Mouse (Mus musculus): ENCODE data around the gene Bicc1. TPM values are rescaled to one million over a fixed set of nuclear protein-coding genes. Genes with fewer than 3 reads are reported as not detected.
A peak's percentile ranks its signal among the peaks of the same experiment; 100 is the strongest.

The Bicc1 gene
- total and polyA plus RNA-seq, 3 experiments, result 13.7 to 17.1 (median 14.6) TPM

DNA sequence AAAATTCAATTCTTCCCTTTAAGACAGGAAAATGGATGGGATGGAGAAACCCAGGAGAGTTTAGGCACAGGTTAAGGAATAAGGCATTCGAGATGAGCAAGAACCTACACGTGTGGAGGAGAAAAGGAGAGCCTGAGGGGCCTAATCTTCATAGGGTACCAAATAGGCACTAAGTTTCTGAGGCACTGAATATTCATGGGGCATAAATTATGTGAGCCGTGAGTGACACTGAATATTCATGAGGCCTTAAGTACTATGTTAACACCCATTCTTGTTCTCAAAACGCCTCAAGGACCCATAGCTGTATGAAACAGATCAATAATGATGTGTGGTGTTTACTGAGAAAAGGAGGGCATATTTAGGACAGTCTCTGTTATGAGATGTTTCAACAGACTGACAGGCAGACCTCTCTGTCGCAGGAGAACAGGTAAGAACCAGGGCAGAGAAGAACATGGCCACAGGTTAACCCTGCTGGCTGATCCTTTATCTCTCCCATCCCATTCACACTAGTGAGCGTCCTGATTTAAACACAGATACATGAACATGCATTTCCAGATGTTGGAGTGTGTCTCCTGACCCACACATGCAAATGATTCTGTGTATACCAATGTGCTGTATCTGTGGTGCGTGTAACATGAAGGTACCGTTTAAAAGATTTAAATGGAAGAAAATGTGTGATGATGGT, 58.5 kb downstream of the Bicc1 start:
- DNase-seq, result no peak
- intact Hi-C loops (cut with DNase I), result no loop called here
- no peaks in the 10 kb centered on the region for H3K27me3 ChIP-seq (ENCODE audit: control insufficient read depth, insufficient read depth, low read length)
- H3K4me3 ChIP-seq, result no peak overlapping the region
- no peaks in the 10 kb centered on the region for H3K4me1 ChIP-seq (ENCODE audit: control insufficient read depth, insufficient read depth, low read length)
- no peaks in the 10 kb centered on the region for H3K36me3 ChIP-seq (ENCODE audit: control insufficient read depth, insufficient read depth, low read length)
- H3K79me2 ChIP-seq (replicated peaks; ENCODE audit: control insufficient read depth, insufficient read depth, low read length), result no peaks in the 10 kb centered on the region
- no peak overlapping the region for H3K9ac ChIP-seq (ENCODE audit: low read depth, low read length)
- no peak overlapping the region for H3K27ac ChIP-seq
- 82% methylated on average over 8 of the region's 8 CpGs for WGBS
- TF ChIP-seq POLR2A (IDR thresholded peaks at IDR 0.05; ENCODE audit: insufficient read depth, low read depth, low read length), result no peak
- TF ChIP-seq CTCF (IDR thresholded peaks at IDR 0.05), result no peak

DNA sequence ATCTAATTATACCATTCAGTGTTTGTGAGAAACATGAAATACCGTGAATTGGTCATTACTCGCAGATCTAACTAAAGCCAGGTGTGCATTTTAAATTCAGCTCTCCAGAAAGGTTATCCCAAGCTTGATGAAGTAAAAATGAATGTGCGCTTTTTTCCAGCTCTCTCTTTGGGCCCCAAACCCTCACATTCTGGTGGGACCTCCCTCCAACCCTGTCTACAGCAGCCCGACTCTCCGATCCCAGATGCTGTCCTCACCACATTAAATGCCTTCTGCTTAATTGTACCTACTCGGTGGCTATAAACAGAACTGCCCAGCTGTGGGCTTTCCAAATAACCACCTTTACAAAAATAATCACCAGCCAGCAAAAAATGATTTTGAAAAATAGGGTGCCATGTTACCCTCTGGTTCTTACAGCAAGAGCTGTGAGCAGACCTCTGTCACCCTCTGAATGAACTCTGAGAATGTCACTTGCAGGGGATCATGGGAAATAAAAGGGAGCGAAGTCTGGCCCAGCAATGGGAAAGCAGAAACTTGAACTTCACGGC, 64.7 kb downstream of the Bicc1 start:
- H3K27ac ChIP-seq, result no peak overlapping the region
- no peak overlapping the region for H3K9ac ChIP-seq (ENCODE audit: low read depth, low read length)
- no peaks in the 10 kb centered on the region for H3K27me3 ChIP-seq (ENCODE audit: control insufficient read depth, insufficient read depth, low read length)
- intact Hi-C loops (cut with DNase I), result no loop called here
- H3K79me2 ChIP-seq (replicated peaks; ENCODE audit: control insufficient read depth, insufficient read depth, low read length), result no peaks in the 10 kb centered on the region
- DNase-seq, result no peak
- TF ChIP-seq EP300 (IDR thresholded peaks at IDR 0.05; ENCODE audit: insufficient read depth, low read depth, low read length) (no peak), CTCF (IDR thresholded peaks at IDR 0.05) (no peak), POLR2A (IDR thresholded peaks at IDR 0.05; ENCODE audit: insufficient read depth, low read depth, low read length) (no peak)
- H3K4me1 ChIP-seq (ENCODE audit: control insufficient read depth, insufficient read depth, low read length), result no peaks in the 10 kb centered on the region
- no peak overlapping the region for H3K4me3 ChIP-seq
- WGBS, result 90% methylated on average over 8 of the region's 8 CpGs
- H3K36me3 ChIP-seq (ENCODE audit: control insufficient read depth, insufficient read depth, low read length), result no peaks in the 10 kb centered on the region

DNA sequence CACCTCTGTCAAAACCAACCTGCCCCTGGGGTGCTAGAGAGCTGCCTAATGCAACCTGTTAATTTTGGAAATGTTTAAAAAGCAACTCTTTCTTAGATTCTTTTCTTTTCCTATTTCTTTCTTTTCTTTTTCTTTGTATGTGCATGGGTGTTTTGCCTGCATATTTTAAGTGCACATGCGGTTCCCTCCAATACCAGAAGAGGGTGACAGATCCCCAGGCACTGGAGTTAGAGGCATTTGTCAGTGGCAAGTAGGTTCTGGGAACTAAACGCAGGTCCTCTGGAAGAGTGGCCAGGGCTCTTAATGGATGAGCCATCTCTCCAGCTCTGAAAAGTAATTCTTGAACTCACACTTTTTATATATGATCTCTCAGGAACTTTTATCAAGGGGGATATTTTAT, 66.2 kb downstream of the Bicc1 start:
- Histone ChIP-seq H3K36me3 (ENCODE audit: control insufficient read depth, insufficient read depth, low read length) (no peaks in the 10 kb centered on the region), H3K4me3 (no peak overlapping the region), H3K79me2 (replicated peaks; ENCODE audit: control insufficient read depth, insufficient read depth, low read length) (no peaks in the 10 kb centered on the region), H3K27ac (no peak overlapping the region), H3K27me3 (ENCODE audit: control insufficient read depth, insufficient read depth, low read length) (no peaks in the 10 kb centered on the region), H3K9ac (ENCODE audit: low read depth, low read length) (no peak overlapping the region), H3K4me1 (ENCODE audit: control insufficient read depth, insufficient read depth, low read length) (no peaks in the 10 kb centered on the region)
- 96% methylated on average over 2 of the region's 2 CpGs for whole genome bisulfite sequencing
- intact Hi-C loops (cut with DNase I), result no loop called here
- DNase-seq, result no peak
- TF ChIP-seq CTCF (IDR thresholded peaks at IDR 0.05) (peak; percentile 45), EP300 (IDR thresholded peaks at IDR 0.05; ENCODE audit: insufficient read depth, low read depth, low read length) (no peak)

DNA sequence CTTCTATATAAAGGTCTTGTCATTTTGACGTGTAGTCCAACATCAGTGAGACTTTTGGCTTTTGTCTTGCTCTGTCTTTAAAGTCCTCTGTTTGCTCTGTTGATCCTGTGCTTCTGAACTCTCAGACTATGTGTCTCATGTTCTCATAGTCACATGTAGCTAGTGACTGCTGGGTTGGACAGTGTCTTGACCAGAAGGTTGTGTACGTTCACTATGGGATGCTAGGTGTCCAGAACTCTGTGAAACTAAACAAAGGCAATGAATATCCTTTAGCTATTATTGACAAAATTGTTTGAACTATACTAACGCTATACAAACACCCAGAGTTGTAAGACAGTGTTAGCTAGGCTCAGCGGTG, 72.2 kb downstream of the Bicc1 start:
- Histone ChIP-seq H3K27ac (no peak overlapping the region), H3K9ac (ENCODE audit: low read depth, low read length) (no peak overlapping the region), H3K4me3 (no peak overlapping the region), H3K27me3 (ENCODE audit: control insufficient read depth, insufficient read depth, low read length) (no peaks in the 10 kb centered on the region), H3K36me3 (ENCODE audit: control insufficient read depth, insufficient read depth, low read length) (no peaks in the 10 kb centered on the region), H3K79me2 (replicated peaks; ENCODE audit: control insufficient read depth, insufficient read depth, low read length) (no peaks in the 10 kb centered on the region), H3K4me1 (ENCODE audit: control insufficient read depth, insufficient read depth, low read length) (peaks cover 1% of the 10 kb centered on the region; the same call in 1 of the 2 replicates)
- TF ChIP-seq POLR2A (IDR thresholded peaks at IDR 0.05; ENCODE audit: insufficient read depth, low read depth, low read length) (no peak), CTCF (IDR thresholded peaks at IDR 0.05) (no peak), EP300 (IDR thresholded peaks at IDR 0.05; ENCODE audit: insufficient read depth, low read depth, low read length) (no peak)
- WGBS, result 84% methylated on average over 4 of the region's 4 CpGs
- intact Hi-C loops (cut with DNase I), result no loop called here
- no peak for DNase-seq

DNA sequence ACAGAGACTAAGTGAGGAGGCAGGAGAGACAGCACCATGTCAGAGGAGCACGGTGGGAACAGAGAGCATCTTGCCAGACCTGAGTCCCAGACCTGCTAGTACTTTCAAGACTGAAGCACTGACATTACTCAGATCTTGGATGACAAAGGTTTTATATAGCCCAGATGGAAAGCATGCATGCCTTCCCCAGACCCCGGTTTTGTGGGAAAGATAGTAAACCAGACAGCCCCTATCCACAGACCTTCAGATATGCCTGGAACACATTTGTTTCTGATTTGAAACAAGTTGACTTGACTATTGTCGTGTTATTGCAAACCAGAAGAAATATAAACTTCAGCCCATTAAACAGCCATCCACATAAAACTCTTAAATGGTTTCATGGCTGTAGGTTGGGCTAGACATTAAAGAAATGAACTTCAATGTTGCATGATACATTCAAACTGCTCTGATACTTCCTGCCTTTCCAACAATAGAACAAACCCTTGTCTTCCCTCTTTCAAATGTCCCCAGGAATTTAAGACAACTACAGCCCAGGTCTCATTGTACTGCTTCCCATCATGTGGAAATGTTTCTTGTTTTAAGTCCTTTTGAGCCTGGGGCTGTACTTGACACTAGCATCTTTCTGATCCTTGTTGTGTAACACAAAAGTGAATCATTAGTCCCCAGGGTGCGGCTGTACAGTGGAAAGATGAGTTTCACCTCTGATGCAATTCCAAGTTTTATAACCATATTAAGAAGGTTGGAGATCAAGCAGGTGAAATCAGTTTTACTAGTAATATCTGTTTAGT, 72.7 kb downstream of the Bicc1 start:
- no peak overlapping the region for H3K4me3 ChIP-seq
- no peak for DNase-seq
- H3K27ac ChIP-seq, result no peak overlapping the region

DNA sequence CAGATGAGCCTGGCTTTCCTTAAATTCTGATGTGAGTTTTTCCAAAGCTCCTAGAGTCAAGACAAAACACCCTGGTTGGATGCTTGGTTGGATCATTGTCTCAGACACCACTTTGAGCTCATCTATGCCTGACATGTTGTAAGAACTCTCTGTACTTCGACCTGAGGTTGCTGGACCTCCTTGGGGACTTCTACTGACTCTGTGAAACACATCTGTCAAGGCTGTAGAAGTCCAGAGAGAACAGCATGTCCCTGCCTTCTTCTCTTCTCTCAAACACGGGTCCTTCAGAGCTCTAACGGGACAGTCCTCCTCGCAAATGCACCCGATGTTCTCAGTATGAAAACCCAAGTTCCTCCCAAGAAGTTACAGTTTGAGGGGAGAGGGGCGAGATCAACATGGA, 76.5 kb downstream of the Bicc1 start:
- H3K4me1 ChIP-seq (ENCODE audit: control insufficient read depth, insufficient read depth, low read length), result peaks cover 1% of the 10 kb centered on the region; the same call in 1 of the 2 replicates
- H3K9ac ChIP-seq (ENCODE audit: low read depth, low read length), result no peak overlapping the region
- 70% methylated on average over 6 of the region's 6 CpGs for WGBS
- no peak overlapping the region for H3K4me3 ChIP-seq
- no peaks in the 10 kb centered on the region for H3K27me3 ChIP-seq (ENCODE audit: control insufficient read depth, insufficient read depth, low read length)
- DNase-seq, result no peak
- TF ChIP-seq EP300 (IDR thresholded peaks at IDR 0.05; ENCODE audit: insufficient read depth, low read depth, low read length) (0 out of 2 replicates have a peak, but pooled peaks have one; percentile 19), CTCF (IDR thresholded peaks at IDR 0.05) (no peak)
- H3K79me2 ChIP-seq (replicated peaks; ENCODE audit: control insufficient read depth, insufficient read depth, low read length), result no peaks in the 10 kb centered on the region
- no peak overlapping the region for H3K27ac ChIP-seq
- intact Hi-C loops (cut with DNase I), result no loop called here
- H3K36me3 ChIP-seq (ENCODE audit: control insufficient read depth, insufficient read depth, low read length), result no peaks in the 10 kb centered on the region

More for the DNA sequence above, 72.7 kb downstream of the Bicc1 start:
- TF ChIP-seq CTCF (IDR thresholded peaks at IDR 0.05) (no peak), POLR2A (IDR thresholded peaks at IDR 0.05; ENCODE audit: insufficient read depth, low read depth, low read length) (no peak), EP300 (IDR thresholded peaks at IDR 0.05; ENCODE audit: insufficient read depth, low read depth, low read length) (no peak)
- intact Hi-C loops (cut with DNase I), result no loop called here
- Histone ChIP-seq H3K4me1 (ENCODE audit: control insufficient read depth, insufficient read depth, low read length) (peaks cover 1% of the 10 kb centered on the region; the same call in 1 of the 2 replicates), H3K36me3 (ENCODE audit: control insufficient read depth, insufficient read depth, low read length) (no peaks in the 10 kb centered on the region), H3K9ac (ENCODE audit: low read depth, low read length) (no peak overlapping the region), H3K27me3 (ENCODE audit: control insufficient read depth, insufficient read depth, low read length) (no peaks in the 10 kb centered on the region), H3K79me2 (replicated peaks; ENCODE audit: control insufficient read depth, insufficient read depth, low read length) (no peaks in the 10 kb centered on the region)
- WGBS, result 77% methylated on average over 4 of the region's 4 CpGs

All from heart, adult 2 months (tissue).